Mouse (Mus musculus) forebrain, embryonic 14.5 days (tissue): Measurements from ENCODE around the gene Cd96. TPM values are rescaled to one million over a fixed set of nuclear protein-coding genes. Genes with fewer than 3 reads are reported as not detected.

Experiments used
- ATAC-seq: fragments of 200-750 bp; cut with Nextera tagmentation; 2 replicates; pipeline ENCODE4 v1.8.0; 2017; ENCODE audit warnings: mild to moderate bottlenecking, moderate library complexity
- DNase-seq: peaks from one replicate; pipeline ENCODE4 v3.0.0-alpha.2; 2015; ENCODE audit warnings: low spot score
- H3K27ac ChIP-seq: fragments of 300-500 bp; sonication (generic); 2 replicates; pipeline ENCODE4 v1.5.1; 2014; ENCODE audit warnings: low read depth, mild to moderate bottlenecking, control low read depth, low read length, moderate library complexity
- H3K27me3 ChIP-seq: fragments of 300-500 bp; sonication (generic); replicated peaks from 2 replicates; pipeline ENCODE4 v1.6.1; 2014; ENCODE audit warnings: low read length, control low read depth, mixed read lengths; ENCODE audit not compliant: control insufficient read depth, insufficient read depth
- H3K36me3 ChIP-seq: fragments of 300-500 bp; sonication (generic); 2 replicates; pipeline ENCODE4 v1.6.1; 2014; ENCODE audit warnings: low read length, control low read depth; ENCODE audit not compliant: control insufficient read depth, insufficient read depth
- H3K4me1 ChIP-seq: fragments of 300-500 bp; sonication (generic); 2 replicates; pipeline ENCODE4 v1.6.1; 2014; ENCODE audit warnings: antibody characterized with exemption, low read length, control low read depth; ENCODE audit not compliant: control insufficient read depth, insufficient read depth
- H3K4me2 ChIP-seq: fragments of 300-500 bp; sonication (generic); 2 replicates; pipeline ENCODE4 v1.6.1; 2014; ENCODE audit warnings: mild to moderate bottlenecking, control low read depth, low read length
- H3K4me3 ChIP-seq: fragments of 300-500 bp; sonication (generic); 2 replicates; pipeline ENCODE4 v1.5.1; 2014; ENCODE audit warnings: low read depth, low read length, control low read depth
- H3K9ac ChIP-seq: fragments of 300-500 bp; sonication (generic); 2 replicates; pipeline ENCODE4 v1.6.1; 2014; ENCODE audit warnings: mild to moderate bottlenecking, low read length, control low read depth, moderate library complexity
- H3K9me3 ChIP-seq: fragments of 300-500 bp; sonication (generic); replicated peaks from 2 replicates; pipeline ENCODE4 v1.6.1; 2016; ENCODE audit warnings: low read length, control low read depth, mixed read lengths; ENCODE audit not compliant: control insufficient read depth
- WGBS: fragments of 180-500 bp; shearing (Covaris S2); extraction: QIAGEN DNeasy Blood & Tissue Kit; methylation state at CpG from one replicate; pipeline ENCODE4 v1.1.7; 2014; 5-methylcytosine and 5-hydroxymethylcytosine counted together
- polyA plus RNA-seq: library from polyadenylated mRNA; unstranded; fragments of >200 nt; fragmentation: Nextera tagmentation; extraction: Ambion mirVana; gene quantifications from 2 replicates; pipeline ENCODE4 v1.2.1, GENCODE M21; 2014

Cd96 gene
- polyA plus RNA-seq, 1 experiment from 2014 or later = 0.10 TPM

DNA sequence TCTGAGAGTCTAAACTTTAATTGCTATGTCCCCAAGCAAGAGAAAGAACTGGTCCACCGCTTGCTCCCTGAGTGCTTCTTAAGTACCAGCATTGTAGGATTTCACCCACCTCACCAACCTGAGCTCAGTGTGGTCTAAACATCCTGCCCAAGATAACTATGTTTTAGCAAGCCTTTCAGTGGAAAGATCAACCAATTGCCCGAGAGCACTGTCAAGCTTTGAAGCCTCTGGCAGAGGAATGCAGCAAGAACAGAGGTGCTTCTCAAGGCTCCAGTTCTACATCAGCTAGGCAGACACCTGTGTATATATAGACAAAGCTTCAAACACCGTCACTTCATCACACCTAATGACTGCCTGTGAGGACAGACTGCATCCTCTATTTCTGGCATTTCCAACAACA, 111.3 kb downstream of the Cd96 start:
- Histone ChIP-seq H3K27me3 (no peaks in the 10 kb centered on the region), H3K4me2 (peak overlapping the region; percentile 88), H3K4me3 (peak overlapping the region; percentile 65), H3K9me3 (no peaks in the 10 kb centered on the region), H3K4me1 (peaks cover 15% of the 10 kb centered on the region), H3K36me3 (no peaks in the 10 kb centered on the region), H3K9ac (peak overlapping the region; percentile 73), H3K27ac (0 out of 2 replicates have a peak overlapping the region, but pooled peaks have one; percentile 2)
- ATAC-seq (no peak), DNase-seq (no peak)
- WGBS = 67% methylated on average over 3 of the region's 3 CpGs

DNA sequence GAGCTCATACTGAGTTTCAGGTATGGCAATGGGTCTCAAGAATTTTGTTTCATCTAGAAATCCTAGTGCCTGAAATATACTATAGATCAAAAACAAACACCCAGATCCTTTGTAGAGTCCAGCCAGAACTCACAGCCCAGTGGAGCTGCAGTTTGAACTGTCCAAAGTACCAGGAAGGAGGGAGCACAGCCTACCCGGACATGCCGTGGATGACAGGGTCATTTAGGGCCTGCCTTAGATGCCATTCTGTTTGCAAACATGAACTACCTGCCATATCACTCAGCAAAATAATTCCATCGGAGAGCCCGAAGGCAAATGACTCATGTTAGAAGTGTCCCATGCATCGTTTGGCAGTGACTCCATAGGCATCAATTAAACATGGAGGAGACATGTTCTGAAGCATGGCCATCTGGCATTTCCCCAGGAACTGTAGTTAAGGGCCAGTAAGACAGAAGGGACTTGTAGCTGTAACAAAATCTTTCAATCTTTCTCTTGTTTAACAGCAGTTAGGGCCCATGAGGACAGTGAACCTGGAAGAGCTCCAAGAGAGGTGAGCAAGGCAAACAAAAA, 111.9 kb downstream of the Cd96 start:
- Histone ChIP-seq H3K4me3 (peak overlapping the region; percentile 65), H3K4me2 (peak overlapping the region; percentile 88), H3K27ac (no peak overlapping the region), H3K9ac (no peak overlapping the region), H3K4me1 (peaks cover 15% of the 10 kb centered on the region), H3K9me3 (no peaks in the 10 kb centered on the region), H3K27me3 (no peaks in the 10 kb centered on the region), H3K36me3 (no peaks in the 10 kb centered on the region)
- 54% methylated on average over 5 of the region's 5 CpGs for WGBS
- peak; percentile 70 for DNase-seq
- no peak for ATAC-seq

- H3K27me3 ChIP-seq = no peaks in the 10 kb centered on the region
- no peak overlapping the region for H3K27ac ChIP-seq
- H3K9ac ChIP-seq = no peak overlapping the region
- H3K36me3 ChIP-seq = no peaks in the 10 kb centered on the region
- H3K4me1 ChIP-seq = peaks cover 15% of the 10 kb centered on the region
- 0 out of 2 replicates have a peak overlapping the region, but pooled peaks have one; percentile 3 for H3K4me2 ChIP-seq
- ATAC-seq = no peak
- H3K4me3 ChIP-seq = no peak overlapping the region
- DNase-seq = no peak
- 81% methylated on average over 10 of the region's 10 CpGs for WGBS
- no peaks in the 10 kb centered on the region for H3K9me3 ChIP-seq
Measured at GRCm38 (mm10) chr16:46006261-46006660, 113.8 kb downstream of the Cd96 start.

DNA sequence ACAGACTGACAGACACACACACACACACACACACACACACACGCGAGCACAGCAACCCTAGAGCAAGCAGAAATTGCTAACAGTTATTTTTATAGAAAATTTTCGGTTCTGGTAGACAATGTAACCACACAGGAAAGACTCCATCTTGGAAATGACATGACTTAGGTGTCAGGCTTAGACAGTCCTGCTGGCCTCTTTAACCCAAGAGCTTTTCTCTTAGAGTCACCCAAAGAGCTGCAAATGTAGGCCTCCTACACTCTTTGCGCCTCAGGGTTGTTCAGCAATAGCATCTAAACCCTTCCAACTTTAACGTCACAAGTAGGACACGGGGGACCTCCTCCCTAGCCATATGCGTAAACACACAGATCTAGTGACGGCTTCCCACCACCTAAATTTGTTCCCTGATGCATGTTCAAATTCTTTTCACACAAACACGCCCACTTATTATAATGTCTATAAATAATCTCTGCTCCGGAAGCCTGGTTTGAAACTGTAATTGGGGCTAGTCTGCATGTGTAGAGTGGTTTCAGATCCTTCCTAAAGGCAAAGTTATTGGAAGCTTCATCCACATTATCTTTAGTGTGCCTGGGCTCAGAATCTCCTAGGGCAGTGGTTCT, 118.4 kb downstream of the Cd96 start:
- no peak for ATAC-seq
- 76% methylated on average over 10 of the region's 10 CpGs for WGBS
- peaks cover 15% of the 10 kb centered on the region for H3K4me1 ChIP-seq

GRCm38 (mm10) chr16:46000976-46001375, 119.1 kb downstream of the Cd96 start:
- Histone ChIP-seq H3K4me2 (no peak overlapping the region), H3K4me3 (no peak overlapping the region), H3K36me3 (no peaks in the 10 kb centered on the region), H3K27me3 (no peaks in the 10 kb centered on the region), H3K9me3 (no peaks in the 10 kb centered on the region), H3K27ac (no peak overlapping the region), H3K4me1 (peaks cover 15% of the 10 kb centered on the region), H3K9ac (no peak overlapping the region)
- ATAC-seq (no peak), DNase-seq (no peak)
- WGBS = 81% methylated on average over 3 of the region's 3 CpGs

More for the DNA sequence above, 118.4 kb downstream of the Cd96 start:
- H3K9ac ChIP-seq = no peak overlapping the region
- H3K36me3 ChIP-seq = no peaks in the 10 kb centered on the region
- no peak overlapping the region for H3K27ac ChIP-seq
- no peak overlapping the region for H3K4me2 ChIP-seq
- no peak for DNase-seq
- H3K27me3 ChIP-seq = no peaks in the 10 kb centered on the region
- H3K9me3 ChIP-seq = no peaks in the 10 kb centered on the region
- H3K4me3 ChIP-seq = no peak overlapping the region

DNA sequence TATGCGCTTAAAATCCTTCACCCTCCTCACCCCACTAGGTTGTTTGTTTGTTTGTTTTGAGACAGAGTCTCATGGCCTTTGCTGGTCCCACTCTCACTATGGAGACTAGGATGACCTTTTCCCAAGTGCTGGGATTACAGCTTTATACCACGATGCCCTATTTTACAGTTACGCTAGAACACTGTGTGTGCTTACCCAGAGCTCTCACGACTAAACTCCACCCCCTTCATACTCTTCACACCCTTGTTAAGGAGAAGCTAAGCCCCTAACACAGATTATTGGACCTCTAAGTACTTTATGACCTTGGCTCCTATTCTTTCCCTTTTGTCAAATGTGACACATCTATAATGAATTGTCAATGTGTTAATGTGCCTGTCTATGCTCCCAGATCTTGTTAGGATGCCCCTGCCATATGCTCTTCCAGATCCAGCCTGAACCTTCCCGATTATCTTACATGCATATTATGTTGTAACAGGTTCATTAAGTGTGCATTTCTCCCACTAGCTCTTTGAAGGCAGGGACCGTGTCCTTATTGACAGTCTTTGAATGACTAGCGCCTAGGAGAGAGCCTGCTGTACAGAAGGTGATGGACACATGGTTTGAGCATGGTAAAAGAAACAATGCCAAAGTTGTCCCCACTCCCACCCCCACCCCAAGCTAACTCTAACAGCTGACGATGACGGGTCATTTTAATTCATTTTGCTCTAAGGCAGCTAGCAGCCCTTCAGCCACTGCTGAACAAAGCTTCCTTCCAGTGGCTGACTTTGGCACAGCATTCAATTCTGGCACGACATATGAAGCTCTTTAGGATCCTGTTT, 120.5 kb downstream of the Cd96 start:
- Histone ChIP-seq H3K9me3 (no peaks in the 10 kb centered on the region), H3K4me1 (peaks cover 15% of the 10 kb centered on the region), H3K36me3 (no peaks in the 10 kb centered on the region), H3K4me2 (0 out of 2 replicates have a peak overlapping the region, but pooled peaks have one; percentile 0), H3K27ac (peak overlapping the region; percentile 28; the same call in 1 of the 2 replicates), H3K27me3 (no peaks in the 10 kb centered on the region), H3K4me3 (no peak overlapping the region), H3K9ac (no peak overlapping the region)
- peak; percentile 91 for ATAC-seq
- 19% methylated on average over 10 of the region's 10 CpGs for WGBS
- DNase-seq = peak; percentile 84

DNA sequence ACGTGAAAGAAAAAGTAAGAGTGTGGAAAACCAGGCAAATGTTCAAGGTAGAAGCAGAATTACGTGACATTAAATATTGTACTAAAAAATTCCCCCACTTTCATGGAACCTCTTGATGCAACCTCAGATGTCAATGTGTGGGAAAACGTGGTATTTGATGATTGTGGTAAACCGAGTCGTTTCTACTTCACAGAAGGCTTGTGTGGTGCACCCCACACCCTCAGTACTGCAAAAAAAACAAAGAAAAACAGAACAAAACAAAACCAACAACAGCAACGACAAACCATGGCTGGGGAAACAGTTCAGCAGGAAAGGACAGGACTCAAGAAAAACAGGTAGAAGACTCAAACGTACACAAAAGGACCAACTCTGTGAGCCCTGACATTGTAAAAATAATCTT, 121.8 kb downstream of the Cd96 start:
- WGBS = 79% methylated on average over 7 of the region's 7 CpGs
- Histone ChIP-seq H3K9me3 (no peaks in the 10 kb centered on the region), H3K36me3 (no peaks in the 10 kb centered on the region), H3K9ac (no peak overlapping the region), H3K27me3 (no peaks in the 10 kb centered on the region), H3K4me3 (no peak overlapping the region), H3K4me1 (peaks cover 15% of the 10 kb centered on the region), H3K4me2 (no peak overlapping the region), H3K27ac (no peak overlapping the region)
- no peak for ATAC-seq
- DNase-seq = no peak

GRCm38 (mm10) chr16:45990901-45991676, 129.0 kb downstream of the Cd96 start:
- Histone ChIP-seq H3K4me3 (no peak overlapping the region), H3K36me3 (no peaks in the 10 kb centered on the region), H3K9ac (no peak overlapping the region), H3K27ac (no peak overlapping the region), H3K27me3 (no peaks in the 10 kb centered on the region), H3K9me3 (no peaks in the 10 kb centered on the region), H3K4me1 (no peaks in the 10 kb centered on the region; the same call in 1 of the 2 replicates), H3K4me2 (no peak overlapping the region)
- WGBS = 47% methylated on average over 10 of the region's 10 CpGs
- ATAC-seq (peak; percentile 23; the same call in 1 of the 2 replicates), DNase-seq (peak; percentile 58)
